Mouse (Mus musculus) heart, postnatal 0 days (tissue): ENCODE data around the gene Kcnip4. TPM values are rescaled to one million over a fixed set of nuclear protein-coding genes. Genes with fewer than 3 reads are reported as not detected.

Experiments used
- ATAC-seq: fragments of 200-750 bp; cut with Nextera tagmentation; 2 replicates; pipeline ENCODE4 v1.8.0; 2017; ENCODE audit warnings: low read depth, moderate number of reproducible peaks, moderate library complexity; ENCODE audit not compliant: insufficient read depth
- DNase-seq: peaks from one replicate; pipeline ENCODE4 v3.0.0-alpha.2; 2016; ENCODE audit warnings: low spot score
- H3K27ac ChIP-seq: fragments of 300-500 bp; sonication (generic); 2 replicates; pipeline ENCODE4 v1.5.1; 2014; ENCODE audit warnings: low read depth, mild to moderate bottlenecking
- H3K27me3 ChIP-seq: fragments of 300-500 bp; sonication (generic); 2 replicates; pipeline ENCODE4 v1.6.1; 2014; ENCODE audit warnings: low read length, mixed read lengths; ENCODE audit not compliant: control insufficient read depth, insufficient read depth
- H3K36me3 ChIP-seq: fragments of 300-500 bp; sonication (generic); replicated peaks from 2 replicates; pipeline ENCODE4 v1.6.1; 2014; ENCODE audit warnings: low read length, mixed read lengths; ENCODE audit not compliant: control insufficient read depth, insufficient read depth
- H3K4me1 ChIP-seq: fragments of 300-500 bp; sonication (generic); 2 replicates; pipeline ENCODE4 v1.6.1; 2014; ENCODE audit warnings: antibody characterized with exemption; ENCODE audit not compliant: control insufficient read depth, insufficient read depth
- H3K4me2 ChIP-seq: fragments of 300-500 bp; sonication (generic); 2 replicates; pipeline ENCODE4 v1.6.1; 2014; ENCODE audit warnings: low read depth, mild to moderate bottlenecking, low read length, moderate library complexity
- H3K4me3 ChIP-seq: fragments of 300-500 bp; sonication (generic); 2 replicates; pipeline ENCODE4 v1.5.1; 2014; ENCODE audit warnings: low read depth, low read length
- H3K9ac ChIP-seq: fragments of 300-500 bp; sonication (generic); replicated peaks from 2 replicates; pipeline ENCODE4 v1.6.1; 2014; ENCODE audit warnings: low read depth, low read length, mixed read lengths
- H3K9me3 ChIP-seq: fragments of 300-500 bp; sonication (generic); replicated peaks from 2 replicates; pipeline ENCODE4 v1.6.1; 2016; ENCODE audit warnings: low read length; ENCODE audit not compliant: control insufficient read depth
- CTCF ChIP-seq: IDR thresholded peaks from 2 replicates; pipeline ENCODE4 v1.5.1; 2016; ENCODE audit warnings: antibody characterized with exemption, control low read depth, low read depth
- EP300 ChIP-seq: IDR thresholded peaks from 2 replicates; pipeline ENCODE4 v1.6.1; 2016; ENCODE audit warnings: antibody characterized with exemption, low read depth
- WGBS: fragments of 180-500 bp; shearing (Covaris S2); extraction: QIAGEN DNeasy Blood & Tissue Kit; methylation state at CpG from one replicate; pipeline ENCODE4 v1.1.7; 2014; 5-methylcytosine and 5-hydroxymethylcytosine counted together
- polyA plus RNA-seq: library from polyadenylated mRNA; unstranded; fragments of >200 nt; fragmentation: Nextera tagmentation; extraction: Ambion mirVana; gene quantifications from 2 replicates; pipeline ENCODE4 v1.2.1, GENCODE M21; 2015
- total RNA-seq: library from RNA; depleted of rRNA; stranded (reverse); fragments of >200 nt; gene quantifications from 2 replicates; pipeline ENCODE4 v1.2.3, GENCODE M21; 2014; ENCODE audit warnings: low replicate concordance

Kcnip4 gene
- total and polyA plus RNA-seq, 2 experiments from 2014 or later: 0.11 TPM; not detected in 1

- Histone ChIP-seq H3K27me3 (no peaks in the 10 kb centered on the region), H3K4me2 (peak overlapping the region; percentile 69), H3K4me1 (peaks cover 6% of the 10 kb centered on the region), H3K9ac (peak overlapping the region; percentile 76), H3K4me3 (peak overlapping the region; percentile 97), H3K27ac (peak overlapping the region; percentile 81), H3K36me3 (peaks cover 16% of the 10 kb centered on the region), H3K9me3 (no peaks in the 10 kb centered on the region)
- peak; percentile 99 for ATAC-seq
- WGBS: under 1% methylated on average over 42 of the region's 44 CpGs
- no peak for TF ChIP-seq CTCF
- no peak for TF ChIP-seq EP300
- DNase-seq: peak; percentile 87
Observed at GRCm38 (mm10) chr5:48371890-48372766, 1152.6 kb downstream of the Kcnip4 start.

DNA sequence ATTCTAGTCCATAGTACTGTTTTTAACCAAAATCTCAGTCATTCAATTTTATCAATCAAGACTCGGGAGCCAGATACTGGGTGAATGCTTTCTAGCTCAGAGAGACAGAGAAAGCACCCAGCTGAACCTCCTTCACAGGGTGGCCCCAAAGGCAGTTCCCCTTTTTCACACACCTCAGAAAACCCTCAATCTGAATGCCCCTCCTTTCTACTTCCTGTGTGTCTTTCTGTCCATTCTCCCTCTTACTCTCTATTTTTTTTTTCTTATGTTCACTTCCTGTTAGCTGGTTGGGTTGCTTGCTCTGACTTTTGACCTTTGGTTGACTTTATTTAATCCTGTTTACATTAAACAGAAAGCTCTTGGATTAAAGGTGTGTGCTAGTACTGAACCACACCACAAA is 1175.4 kb downstream of the Kcnip4 start:
- ATAC-seq (no peak), DNase-seq (no peak)
- Histone ChIP-seq H3K27me3 (no peaks in the 10 kb centered on the region), H3K27ac (no peak overlapping the region), H3K36me3 (no peaks in the 10 kb centered on the region), H3K9me3 (no peaks in the 10 kb centered on the region), H3K4me2 (no peak overlapping the region), H3K4me3 (no peak overlapping the region), H3K4me1 (no peaks in the 10 kb centered on the region), H3K9ac (no peak overlapping the region)
- WGBS: 80% methylated on average over 1 of the region's 1 CpGs
- TF ChIP-seq CTCF: no peak
- no peak for TF ChIP-seq EP300

DNA sequence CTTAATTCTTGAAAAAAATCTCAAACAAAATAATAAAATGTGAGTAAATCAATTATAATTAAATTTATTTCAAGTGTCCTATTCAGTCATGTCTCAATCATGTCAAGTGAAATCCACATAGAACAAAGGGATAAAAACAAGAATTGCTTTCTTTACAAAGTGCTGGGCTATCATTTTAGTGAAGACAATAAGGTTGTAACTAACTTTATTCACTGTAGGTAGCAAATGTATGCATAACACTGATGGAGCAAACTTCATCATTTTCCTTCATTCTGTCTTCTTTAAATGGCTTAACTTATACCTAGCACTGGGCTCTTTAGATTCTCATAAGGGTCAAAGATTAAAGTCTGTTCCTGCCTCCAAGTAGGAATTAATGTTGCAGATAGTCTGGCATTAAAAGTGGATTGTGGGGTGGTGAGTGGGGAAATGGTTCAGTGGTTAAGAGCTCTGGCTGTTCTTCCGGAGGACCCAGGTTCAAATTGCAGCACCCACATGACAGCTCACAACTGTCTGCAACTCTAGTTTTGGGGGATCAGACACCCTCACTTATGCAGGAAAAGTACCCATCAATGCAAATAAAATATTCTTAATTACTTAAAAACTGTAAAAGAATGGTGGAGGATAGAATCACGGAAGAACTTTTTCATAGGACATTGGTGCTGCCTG is 1178.6 kb downstream of the Kcnip4 start:
- TF ChIP-seq CTCF (no peak), EP300 (no peak)
- DNase-seq (no peak), ATAC-seq (no peak)
- no peak overlapping the region for H3K9ac ChIP-seq
- no peaks in the 10 kb centered on the region for H3K27me3 ChIP-seq
- H3K9me3 ChIP-seq: no peaks in the 10 kb centered on the region
- 89% methylated on average over 2 of the region's 2 CpGs for WGBS
- no peak overlapping the region for H3K4me3 ChIP-seq
- H3K4me1 ChIP-seq: no peaks in the 10 kb centered on the region
- H3K27ac ChIP-seq: no peak overlapping the region
- no peaks in the 10 kb centered on the region for H3K36me3 ChIP-seq
- no peak overlapping the region for H3K4me2 ChIP-seq

- Histone ChIP-seq H3K4me1 (no peaks in the 10 kb centered on the region), H3K36me3 (no peaks in the 10 kb centered on the region), H3K27ac (no peak overlapping the region), H3K4me3 (no peak overlapping the region), H3K9ac (no peak overlapping the region), H3K4me2 (no peak overlapping the region), H3K27me3 (no peaks in the 10 kb centered on the region), H3K9me3 (no peaks in the 10 kb centered on the region)
- ATAC-seq: no peak
- TF ChIP-seq EP300 (no peak), CTCF (peak; percentile 63)
- peak; percentile 69 for DNase-seq
- WGBS: 32% methylated on average over 5 of the region's 5 CpGs
Observed at GRCm38 (mm10) chr5:48345095-48345982, 1179.4 kb downstream of the Kcnip4 start.

DNA sequence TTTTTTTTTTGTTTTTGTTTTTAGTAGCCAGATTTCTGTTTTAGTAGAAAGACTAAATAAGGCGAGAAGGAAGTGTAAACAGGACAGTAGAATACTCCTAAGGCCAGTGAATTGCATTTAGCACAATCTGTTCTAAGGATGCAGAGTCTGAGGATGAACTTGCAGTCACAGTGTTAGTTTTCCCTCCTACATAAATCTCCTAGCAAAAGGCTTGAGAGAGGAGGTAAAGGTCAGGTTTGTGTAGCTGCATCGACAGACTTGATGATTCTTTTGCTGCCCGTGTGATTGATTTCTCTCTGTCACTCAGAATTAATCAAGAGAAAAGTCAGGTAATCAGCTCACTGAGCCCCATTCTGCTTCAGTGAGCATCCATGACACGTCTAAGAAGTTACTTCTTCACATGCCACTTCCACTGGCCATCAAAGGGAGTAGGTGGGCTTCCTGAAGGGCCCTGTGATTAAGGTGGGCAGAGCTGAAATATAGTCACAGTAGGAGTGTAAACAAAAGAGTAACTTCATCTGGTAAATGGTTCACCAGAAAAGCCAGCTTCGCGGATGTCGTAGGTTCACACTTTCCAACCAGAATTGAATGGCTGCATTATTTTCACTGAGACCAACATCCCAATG is 1183.8 kb downstream of the Kcnip4 start:
- Histone ChIP-seq H3K36me3 (no peaks in the 10 kb centered on the region), H3K9ac (no peak overlapping the region), H3K4me2 (no peak overlapping the region), H3K27ac (no peak overlapping the region), H3K27me3 (no peaks in the 10 kb centered on the region), H3K9me3 (no peaks in the 10 kb centered on the region), H3K4me3 (no peak overlapping the region), H3K4me1 (no peaks in the 10 kb centered on the region)
- DNase-seq: no peak
- WGBS: 65% methylated on average over 7 of the region's 7 CpGs
- no peak for ATAC-seq
- TF ChIP-seq CTCF: no peak
- no peak for TF ChIP-seq EP300
